Mouse (Mus musculus): ENCODE measurements around the gene Ankrd17. TPM values are rescaled to one million over a fixed set of nuclear protein-coding genes. Genes with fewer than 3 reads are reported as not detected.

The Ankrd17 gene
- polyA plus RNA-seq, 2 experiments: 10.8 to 14.4 TPM

DNA sequence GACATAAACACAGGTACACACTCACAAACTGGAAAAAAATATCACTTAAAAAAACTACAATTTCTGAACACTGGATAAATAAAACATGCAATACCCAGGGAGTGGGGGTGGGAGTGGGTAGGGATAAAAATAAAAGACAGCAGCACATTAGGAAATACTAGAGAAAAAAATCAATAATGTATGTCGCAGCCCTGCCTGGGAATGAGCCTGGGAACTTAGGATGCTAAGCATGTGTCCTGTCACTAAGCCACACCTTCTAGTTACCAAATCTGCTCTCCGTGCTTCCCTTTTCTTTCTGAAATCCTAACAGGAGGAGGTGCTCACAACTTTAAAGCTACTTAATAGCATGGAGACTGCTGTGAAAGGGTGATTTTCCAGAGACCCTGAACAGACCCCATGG lies 136.6 kb downstream of the Ankrd17 start:
- H3K9ac ChIP-seq (replicated peaks): no peak overlapping the region
- no peak for DNase-seq (ENCODE audit: low read depth in 3 of 3, low spot score in 3 of 3)
- peaks cover 49% of the 10 kb centered on the region for H3K36me3 ChIP-seq (replicated peaks; ENCODE audit: control insufficient read depth, insufficient read depth, low read depth)
- WGBS (ENCODE audit: insufficient replicate concordance): 85% methylated on average over 2 of the region's 2 CpGs
- no peak overlapping the region for H3K4me2 ChIP-seq (ENCODE audit: low read depth)
- H3K4me1 ChIP-seq (replicated peaks; ENCODE audit: control insufficient read depth in 2 of 2, insufficient read depth in 2 of 2, low read length in 1 of 2): peaks cover 0 to under 1% of the 10 kb centered on the region in 2 experiments; a peak in 2 of 4 replicates
- no peak for ATAC-seq (ENCODE audit: insufficient read depth)
- no peak overlapping the region for H3K27ac ChIP-seq
- TF ChIP-seq EP300 (IDR thresholded peaks at IDR 0.05; ENCODE audit: low read depth) (no peak), CTCF (IDR thresholded peaks at IDR 0.05; ENCODE audit: low read depth) (no peak)
- H3K9me3 ChIP-seq (ENCODE audit: control insufficient read depth, low read length): no peaks in the 10 kb centered on the region
- H3K27me3 ChIP-seq (ENCODE audit: control insufficient read depth, insufficient read depth, low read length): no peaks in the 10 kb centered on the region
- H3K4me3 ChIP-seq (ENCODE audit: insufficient read depth in 1 of 2, low read depth in 2 of 2, low read length in 2 of 2): no peak overlapping the region

DNA sequence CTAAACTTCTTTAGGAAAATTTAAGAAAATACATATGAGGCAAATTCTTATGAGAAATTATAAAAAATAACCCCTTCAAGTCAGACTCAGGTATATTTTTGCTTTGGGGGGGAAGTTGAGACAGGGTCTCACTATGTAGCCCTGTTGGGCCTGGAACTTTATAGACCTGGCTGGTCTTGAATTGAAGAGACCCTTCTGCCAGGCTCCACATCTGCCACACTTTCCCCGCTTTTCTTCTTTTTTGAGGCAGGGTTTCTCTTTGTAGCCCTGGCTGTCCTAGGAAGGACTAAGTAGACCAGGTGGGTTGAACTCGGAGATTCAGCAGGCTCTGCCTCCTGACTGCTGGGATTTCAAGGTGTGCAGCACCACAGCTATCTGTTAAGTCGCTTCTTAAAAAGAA lies 139.7 kb downstream of the Ankrd17 start:
- no peak for TF ChIP-seq EP300 (IDR thresholded peaks at IDR 0.05; ENCODE audit: low read depth)
- TF ChIP-seq CTCF (IDR thresholded peaks at IDR 0.05; ENCODE audit: low read depth): no peak
- DNase-seq (ENCODE audit: low read depth in 3 of 3, low spot score in 3 of 3) (no peak), ATAC-seq (ENCODE audit: insufficient read depth) (no peak)
- Histone ChIP-seq H3K36me3 (replicated peaks; ENCODE audit: control insufficient read depth, insufficient read depth, low read depth) (peaks cover 32% of the 10 kb centered on the region), H3K9me3 (ENCODE audit: control insufficient read depth, low read length) (no peaks in the 10 kb centered on the region), H3K4me1 (replicated peaks; ENCODE audit: control insufficient read depth in 2 of 2, insufficient read depth in 2 of 2, low read length in 1 of 2) (peaks cover 3 to 7% of the 10 kb centered on the region in 2 experiments; a peak in 3 of 4 replicates), H3K4me2 (ENCODE audit: low read depth) (no peak overlapping the region), H3K27me3 (ENCODE audit: control insufficient read depth, insufficient read depth, low read length) (no peaks in the 10 kb centered on the region), H3K9ac (replicated peaks) (no peak overlapping the region), H3K4me3 (ENCODE audit: insufficient read depth in 1 of 2, low read depth in 2 of 2, low read length in 2 of 2) (no peak overlapping the region), H3K27ac (no peak overlapping the region)
- WGBS (ENCODE audit: insufficient replicate concordance): 79% methylated on average over 3 of the region's 3 CpGs

- Histone ChIP-seq H3K4me2 (ENCODE audit: low read depth) (peak overlapping the region; percentile 82), H3K36me3 (replicated peaks; ENCODE audit: control insufficient read depth, insufficient read depth, low read depth) (peaks cover 21% of the 10 kb centered on the region), H3K4me1 (replicated peaks; ENCODE audit: control insufficient read depth in 2 of 2, insufficient read depth in 2 of 2, low read length in 1 of 2) (peaks cover 3 to 7% of the 10 kb centered on the region in 2 experiments; a peak in 3 of 4 replicates), H3K27ac (peak overlapping the region; percentile 99), H3K9ac (replicated peaks) (peak overlapping the region; percentile 56), H3K4me3 (ENCODE audit: insufficient read depth in 1 of 2, low read depth in 2 of 2, low read length in 2 of 2) (peak overlapping the region; percentile 40 to 96), H3K9me3 (ENCODE audit: control insufficient read depth, low read length) (no peaks in the 10 kb centered on the region), H3K27me3 (ENCODE audit: control insufficient read depth, insufficient read depth, low read length) (no peaks in the 10 kb centered on the region)
- TF ChIP-seq CTCF (IDR thresholded peaks at IDR 0.05; ENCODE audit: low read depth) (no peak), EP300 (IDR thresholded peaks at IDR 0.05; ENCODE audit: low read depth) (0 out of 2 replicates have a peak, but pooled peaks have one; percentile 4)
- no peak for ATAC-seq (ENCODE audit: insufficient read depth)
- 66% methylated on average over 5 of the region's 5 CpGs for WGBS (ENCODE audit: insufficient replicate concordance)
- DNase-seq (ENCODE audit: low read depth in 3 of 3, low spot score in 3 of 3): no peak
Observed at GRCm38 (mm10) chr5:90224730-90225129, 141.6 kb downstream of the Ankrd17 start.

GRCm38 (mm10) chr5:90223534-90224381 lies 142.6 kb downstream of the Ankrd17 start, which contains the start of gene Cox18:
Cox18 (minus strand) TSS chr5:90224001.
- Histone ChIP-seq H3K4me2 (ENCODE audit: low read depth) (peak within 1 kb of the TSS; percentile 82), H3K36me3 (replicated peaks; ENCODE audit: control insufficient read depth, insufficient read depth, low read depth) (peaks cover 14% of the 10 kb centered on the region), H3K27me3 (ENCODE audit: control insufficient read depth, insufficient read depth, low read length) (no peaks in the 10 kb centered on the region), H3K27ac (peak within 1 kb of the TSS; percentile 99), H3K4me1 (replicated peaks; ENCODE audit: control insufficient read depth in 2 of 2, insufficient read depth in 2 of 2, low read length in 1 of 2) (peaks cover 3 to 7% of the 10 kb centered on the region in 2 experiments; a peak in 3 of 4 replicates), H3K9ac (replicated peaks) (peak within 1 kb of the TSS; percentile 87), H3K9me3 (ENCODE audit: control insufficient read depth, low read length) (no peaks in the 10 kb centered on the region), H3K4me3 (ENCODE audit: insufficient read depth in 1 of 2, low read depth in 2 of 2, low read length in 2 of 2) (peak within 1 kb of the TSS; percentile 71 to 96)
- ATAC-seq (ENCODE audit: insufficient read depth): peak; percentile 97
- TF ChIP-seq EP300 (IDR thresholded peaks at IDR 0.05; ENCODE audit: low read depth): no peak; the same call in 1 of the 2 replicates
- peak; percentile 55 for TF ChIP-seq CTCF (IDR thresholded peaks at IDR 0.05; ENCODE audit: low read depth)
- peak; percentile 99 to 100 (median 99) for DNase-seq (ENCODE audit: low read depth in 3 of 3, low spot score in 3 of 3)
- WGBS (ENCODE audit: insufficient replicate concordance): under 1% methylated on average over 62 of the region's 62 CpGs

GRCm38 (mm10) chr5:90222937-90223336 lies 143.4 kb downstream of the Ankrd17 start:
- peak overlapping the region; percentile 87 for H3K9ac ChIP-seq (replicated peaks)
- no peak for TF ChIP-seq CTCF (IDR thresholded peaks at IDR 0.05; ENCODE audit: low read depth)
- TF ChIP-seq EP300 (IDR thresholded peaks at IDR 0.05; ENCODE audit: low read depth): no peak
- peaks cover 9% of the 10 kb centered on the region for H3K36me3 ChIP-seq (replicated peaks; ENCODE audit: control insufficient read depth, insufficient read depth, low read depth)
- no peaks in the 10 kb centered on the region for H3K27me3 ChIP-seq (ENCODE audit: control insufficient read depth, insufficient read depth, low read length)
- peak overlapping the region; percentile 82 for H3K4me2 ChIP-seq (ENCODE audit: low read depth)
- 24% methylated on average over 3 of the region's 3 CpGs for WGBS (ENCODE audit: insufficient replicate concordance)
- DNase-seq (ENCODE audit: low read depth in 3 of 3, low spot score in 3 of 3) (no peak), ATAC-seq (ENCODE audit: insufficient read depth) (no peak)
- peak overlapping the region; percentile 84 for H3K27ac ChIP-seq
- no peaks in the 10 kb centered on the region for H3K9me3 ChIP-seq (ENCODE audit: control insufficient read depth, low read length)
- peak overlapping the region; percentile 71 to 96 for H3K4me3 ChIP-seq (ENCODE audit: insufficient read depth in 1 of 2, low read depth in 2 of 2, low read length in 2 of 2)
- H3K4me1 ChIP-seq (replicated peaks; ENCODE audit: control insufficient read depth in 2 of 2, insufficient read depth in 2 of 2, low read length in 1 of 2): peaks cover 3 to 7% of the 10 kb centered on the region in 2 experiments; a peak in 3 of 4 replicates
